Mouse (Mus musculus) heart, postnatal 0 days (tissue): Measurements from ENCODE around the gene Ncmap. TPM values are rescaled to one million over a fixed set of nuclear protein-coding genes. Genes with fewer than 3 reads are reported as not detected.
A peak's percentile ranks its signal among the peaks of the same experiment; 100 is the strongest.

ENCODE experiments used
- ATAC-seq: fragments of 200-750 bp; cut with Nextera tagmentation; 2 replicates; pipeline ENCODE4 v1.8.0; 2017; ENCODE audit warnings: low read depth, moderate number of reproducible peaks, moderate library complexity; ENCODE audit not compliant: insufficient read depth
- DNase-seq: peaks from one replicate; pipeline ENCODE4 v3.0.0-alpha.2; 2016; ENCODE audit warnings: low spot score
- H3K27ac ChIP-seq: fragments of 300-500 bp; sonication (generic); 2 replicates; pipeline ENCODE4 v1.5.1; 2014; ENCODE audit warnings: low read depth, mild to moderate bottlenecking
- H3K27me3 ChIP-seq: fragments of 300-500 bp; sonication (generic); 2 replicates; pipeline ENCODE4 v1.6.1; 2014; ENCODE audit warnings: low read length, mixed read lengths; ENCODE audit not compliant: control insufficient read depth, insufficient read depth
- H3K36me3 ChIP-seq: fragments of 300-500 bp; sonication (generic); replicated peaks from 2 replicates; pipeline ENCODE4 v1.6.1; 2014; ENCODE audit warnings: low read length, mixed read lengths; ENCODE audit not compliant: control insufficient read depth, insufficient read depth
- H3K4me1 ChIP-seq: fragments of 300-500 bp; sonication (generic); 2 replicates; pipeline ENCODE4 v1.6.1; 2014; ENCODE audit warnings: antibody characterized with exemption; ENCODE audit not compliant: control insufficient read depth, insufficient read depth
- H3K4me2 ChIP-seq: fragments of 300-500 bp; sonication (generic); 2 replicates; pipeline ENCODE4 v1.6.1; 2014; ENCODE audit warnings: low read depth, mild to moderate bottlenecking, low read length, moderate library complexity
- H3K4me3 ChIP-seq: fragments of 300-500 bp; sonication (generic); 2 replicates; pipeline ENCODE4 v1.5.1; 2014; ENCODE audit warnings: low read depth, low read length
- H3K9ac ChIP-seq: fragments of 300-500 bp; sonication (generic); replicated peaks from 2 replicates; pipeline ENCODE4 v1.6.1; 2014; ENCODE audit warnings: low read depth, low read length, mixed read lengths
- H3K9me3 ChIP-seq: fragments of 300-500 bp; sonication (generic); replicated peaks from 2 replicates; pipeline ENCODE4 v1.6.1; 2016; ENCODE audit warnings: low read length; ENCODE audit not compliant: control insufficient read depth
- CTCF ChIP-seq: IDR thresholded peaks from 2 replicates; pipeline ENCODE4 v1.5.1; 2016; ENCODE audit warnings: antibody characterized with exemption, control low read depth, low read depth
- EP300 ChIP-seq: IDR thresholded peaks from 2 replicates; pipeline ENCODE4 v1.6.1; 2016; ENCODE audit warnings: antibody characterized with exemption, low read depth
- WGBS: fragments of 180-500 bp; shearing (Covaris S2); extraction: QIAGEN DNeasy Blood & Tissue Kit; methylation state at CpG from one replicate; pipeline ENCODE4 v1.1.7; 2014; 5-methylcytosine and 5-hydroxymethylcytosine counted together
- polyA plus RNA-seq: library from polyadenylated mRNA; unstranded; fragments of >200 nt; fragmentation: Nextera tagmentation; extraction: Ambion mirVana; gene quantifications from 2 replicates; pipeline ENCODE4 v1.2.1, GENCODE M21; 2015
- total RNA-seq: library from RNA; depleted of rRNA; stranded (reverse); fragments of >200 nt; gene quantifications from 2 replicates; pipeline ENCODE4 v1.2.3, GENCODE M21; 2014; ENCODE audit warnings: low replicate concordance; rRNA removed

Gene Ncmap
- 0.15 TPM in 1 of 2 replicates, not detected in the other for total RNA-seq
- polyA plus RNA-seq: 0.14 and 0.16 TPM in 2 replicates

- Histone ChIP-seq H3K9ac (no peak within 1 kb of the TSS), H3K4me1 (no peaks in the 10 kb centered on the region), H3K27me3 (peaks cover 38% of the 10 kb centered on the region), H3K4me3 (peak within 1 kb of the TSS; percentile 39), H3K9me3 (no peaks in the 10 kb centered on the region), H3K27ac (no peak within 1 kb of the TSS), H3K36me3 (no peaks in the 10 kb centered on the region), H3K4me2 (peak within 1 kb of the TSS; percentile 62)
- under 1% methylated on average over 26 of the region's 29 CpGs for WGBS
- TF ChIP-seq CTCF: no peak
- TF ChIP-seq EP300: no peak
- DNase-seq: no peak
- ATAC-seq: no peak; the same call in 1 of the 2 replicates
Observed at GRCm38 (mm10) chr4:135397991-135398390, at the start of gene Ncmap. Gene Ncmap (minus strand): TSS chr4:135398227.

DNA sequence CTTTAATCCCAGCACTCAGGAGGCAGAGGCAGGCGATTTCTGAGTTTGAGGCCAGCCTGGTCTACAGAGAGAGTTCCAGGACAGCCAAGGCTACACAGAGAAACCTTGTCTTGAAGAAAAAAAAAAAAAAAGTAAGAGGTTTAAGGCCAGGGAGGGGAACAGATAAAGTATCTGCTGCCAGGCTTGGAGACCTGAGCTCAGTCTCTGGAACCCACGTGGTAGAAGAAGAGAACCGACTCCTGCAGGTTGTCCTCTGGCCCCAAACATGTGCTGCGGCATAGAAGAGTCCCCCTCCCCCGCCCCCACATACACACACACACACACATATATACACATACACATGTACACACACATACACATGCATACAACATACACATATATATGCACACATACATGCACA, 44.4 kb upstream of the Ncmap start:
- H3K27me3 ChIP-seq: no peaks in the 10 kb centered on the region
- H3K9me3 ChIP-seq: no peaks in the 10 kb centered on the region
- 55% methylated on average over 5 of the region's 5 CpGs for WGBS
- no peak for ATAC-seq
- H3K4me2 ChIP-seq: no peak overlapping the region
- H3K27ac ChIP-seq: no peak overlapping the region
- no peak overlapping the region for H3K9ac ChIP-seq
- no peak for TF ChIP-seq CTCF
- TF ChIP-seq EP300: no peak
- no peak for DNase-seq
- 0 out of 2 replicates have a peak, but pooled peaks cover 9% of the 10 kb centered on the region for H3K4me1 ChIP-seq
- H3K36me3 ChIP-seq: no peaks in the 10 kb centered on the region
- H3K4me3 ChIP-seq: no peak overlapping the region

DNA sequence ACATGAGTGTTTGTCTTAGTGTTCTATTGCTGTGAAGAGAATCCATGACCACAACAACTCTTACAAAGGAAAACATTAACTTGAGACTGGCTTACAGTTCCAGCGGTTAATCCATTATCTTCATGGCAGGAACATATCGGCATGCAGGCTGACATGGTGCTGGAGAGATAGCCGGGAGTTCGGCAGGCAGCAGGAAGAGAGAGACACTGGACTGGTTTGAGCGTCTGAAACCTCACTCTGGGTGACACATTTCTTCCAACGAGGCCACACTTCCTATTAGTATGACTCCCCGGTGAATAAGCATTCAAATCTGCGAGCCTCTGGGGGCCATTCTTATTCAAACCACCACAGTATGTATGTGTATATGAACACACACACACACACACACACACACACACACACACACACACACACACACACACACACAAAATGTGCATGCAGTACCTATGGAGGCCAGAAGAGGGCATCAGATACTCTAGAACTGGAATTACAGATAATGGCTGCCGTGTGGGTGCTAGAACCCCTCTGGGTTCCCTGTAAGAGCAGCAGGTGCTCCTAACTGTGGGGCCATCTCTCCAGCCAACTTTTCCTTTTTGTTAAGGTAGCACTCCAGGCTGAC, 42.0 kb upstream of the Ncmap start:
- no peak overlapping the region for H3K27ac ChIP-seq
- no peak overlapping the region for H3K9ac ChIP-seq
- 0 out of 2 replicates have a peak, but pooled peaks cover 9% of the 10 kb centered on the region for H3K4me1 ChIP-seq
- no peak for DNase-seq
- H3K27me3 ChIP-seq: no peaks in the 10 kb centered on the region
- no peaks in the 10 kb centered on the region for H3K9me3 ChIP-seq
- ATAC-seq: no peak
- WGBS: 28% methylated on average over 9 of the region's 9 CpGs
- no peaks in the 10 kb centered on the region for H3K36me3 ChIP-seq
- no peak overlapping the region for H3K4me3 ChIP-seq
- no peak overlapping the region for H3K4me2 ChIP-seq
- TF ChIP-seq CTCF (peak; percentile 58), EP300 (no peak)

- Histone ChIP-seq H3K4me1 (peaks cover 11% of the 10 kb centered on the region; the same call in 1 of the 2 replicates), H3K27ac (peak overlapping the region; percentile 33; the same call in 1 of the 2 replicates), H3K4me2 (peak overlapping the region; percentile 43), H3K36me3 (no peaks in the 10 kb centered on the region), H3K27me3 (no peaks in the 10 kb centered on the region), H3K9ac (no peak overlapping the region), H3K9me3 (no peaks in the 10 kb centered on the region), H3K4me3 (0 out of 2 replicates have a peak overlapping the region, but pooled peaks have one; percentile 13)
- WGBS: 4% methylated on average over 15 of the region's 15 CpGs
- no peak for DNase-seq
- peak; percentile 66; the same call in 1 of the 2 replicates for ATAC-seq
- no peak for TF ChIP-seq EP300
- TF ChIP-seq CTCF: no peak
Observed at GRCm38 (mm10) chr4:135439188-135439647, 41.2 kb upstream of the Ncmap start.

DNA sequence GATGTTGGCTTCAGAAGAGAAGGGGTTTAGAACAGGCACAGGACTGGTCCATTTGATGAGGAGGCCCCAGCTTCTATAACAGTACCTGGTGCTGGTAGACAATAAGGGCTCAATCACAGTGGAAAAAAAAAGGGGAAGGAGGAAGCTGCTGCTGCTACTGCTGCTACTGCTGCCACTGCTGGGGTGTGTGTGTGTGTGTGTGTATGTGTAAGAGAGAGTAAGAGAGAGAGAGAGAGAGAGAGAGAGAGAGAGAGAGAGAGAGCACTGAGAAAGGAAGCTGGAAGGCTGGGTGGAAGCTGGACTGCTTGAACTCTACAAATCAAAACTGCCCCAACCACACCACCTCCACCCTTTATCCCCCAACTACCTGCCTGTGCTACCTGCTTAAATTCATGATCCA, 39.9 kb upstream of the Ncmap start:
- Histone ChIP-seq H3K27ac (no peak overlapping the region), H3K9me3 (no peaks in the 10 kb centered on the region), H3K27me3 (no peaks in the 10 kb centered on the region), H3K4me1 (peaks cover 12% of the 10 kb centered on the region; the same call in 1 of the 2 replicates), H3K36me3 (no peaks in the 10 kb centered on the region), H3K9ac (no peak overlapping the region), H3K4me3 (no peak overlapping the region), H3K4me2 (no peak overlapping the region)
- no peak for TF ChIP-seq CTCF
- TF ChIP-seq EP300: no peak
- no peak for DNase-seq
- no peak for ATAC-seq
